8 mouse cellular contexts compared by ENCODE assay signal in the genomic region with DNA sequence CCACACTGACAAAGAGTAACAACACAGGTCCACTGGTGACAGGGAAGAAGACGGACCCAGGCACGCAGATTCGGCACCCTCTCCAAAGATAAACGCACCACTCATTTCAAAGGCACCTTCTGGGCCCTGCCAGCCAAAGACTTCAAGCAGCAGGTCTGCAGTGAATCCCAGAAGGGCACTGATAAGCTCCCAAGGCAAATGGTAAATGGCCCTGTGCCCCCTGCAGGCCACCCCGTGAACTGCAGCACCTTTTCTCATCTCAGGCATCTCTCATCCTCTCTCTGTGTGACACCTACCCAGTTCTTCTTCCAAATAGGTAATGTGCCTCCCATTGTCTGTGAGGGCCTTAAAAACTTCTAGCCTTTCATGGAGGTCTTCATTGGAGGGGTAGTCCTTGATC. TPM values are rescaled to one million over a fixed set of nuclear protein-coding genes. Genes with fewer than 3 reads are reported as not detected.
A peak's percentile ranks its signal among the peaks of the same experiment; 100 is the strongest.
DNase-seq lines count a peak whose midpoint lies in the region; ATAC-seq and TF ChIP-seq lines count a peak whose summit lies in the region.

No protein-coding gene starts in this region.

- 49% methylated on average over 5 of the region's 5 CpGs for WGBS in forebrain, embryonic 14.5 days
- WGBS in forebrain, embryonic 15.5 days: 57% methylated on average over 5 of the region's 5 CpGs

- no peak overlapping the region for H3K4me3 ChIP-seq in forebrain, embryonic 14.5 days (ENCODE audit: low read depth, low read length)
- H3K4me3 ChIP-seq in forebrain, embryonic 15.5 days: no peak overlapping the region
- H3K4me3 ChIP-seq in embryonic fibroblast, embryonic 13.5 days (ENCODE audit: insufficient read depth, low read length): no peak overlapping the region

- TF ChIP-seq CTCF in embryonic fibroblast, embryonic 13.5 days (IDR thresholded peaks at IDR 0.05; ENCODE audit: borderline replicate concordance, insufficient read depth, low read length): peak; percentile 81; the same call in 1 of the 2 replicates

- no peak overlapping the region for H3K27ac ChIP-seq in forebrain, embryonic 14.5 days (ENCODE audit: low read depth, low read length)
- H3K27ac ChIP-seq in forebrain, embryonic 15.5 days (replicated peaks): no peak overlapping the region
- no peak overlapping the region for H3K27ac ChIP-seq in embryonic fibroblast, embryonic 13.5 days (ENCODE audit: insufficient read depth, low read length)

- peaks cover 11% of the 10 kb centered on the region; the same call in 1 of the 2 replicates for H3K4me1 ChIP-seq in forebrain, embryonic 14.5 days (ENCODE audit: control insufficient read depth, insufficient read depth, low read length)
- peaks cover 18% of the 10 kb centered on the region for H3K4me1 ChIP-seq in forebrain, embryonic 15.5 days
- peaks cover 1% of the 10 kb centered on the region for H3K4me1 ChIP-seq in embryonic fibroblast, embryonic 13.5 days (ENCODE audit: control insufficient read depth, insufficient read depth, low read length)

- peaks cover 66% of the 10 kb centered on the region for H3K36me3 ChIP-seq in forebrain, embryonic 14.5 days (ENCODE audit: control insufficient read depth, insufficient read depth, low read length)
- peaks cover 66% of the 10 kb centered on the region for H3K36me3 ChIP-seq in forebrain, embryonic 15.5 days

- H3K9me3 ChIP-seq in forebrain, embryonic 14.5 days (replicated peaks; ENCODE audit: control insufficient read depth, low read length): no peaks in the 10 kb centered on the region
- H3K9me3 ChIP-seq in forebrain, embryonic 15.5 days: no peaks in the 10 kb centered on the region

- TF ChIP-seq POLR2A in embryonic fibroblast, embryonic 13.5 days (IDR thresholded peaks at IDR 0.05; ENCODE audit: low read depth, low read length): no peak

- no peak for ATAC-seq in forebrain, embryonic 14.5 days
- no peak for ATAC-seq in forebrain, embryonic 15.5 days (replicated peaks)

- peak; percentile 67 for DNase-seq in forebrain, embryonic 14.5 days (ENCODE audit: low spot score)
- peak; percentile 67 for DNase-seq in CD4-positive helper T cell, adult 2 months (ENCODE audit: low read depth, low spot score)
- DNase-seq in adrenal gland, postnatal 4 days (ENCODE audit: low spot score in 2 of 2): peak; percentile 50 to 65
- DNase-seq in kidney, postnatal 25 days: peak; percentile 74 to 86
- DNase-seq in lung, adult 18-20 months: peak; percentile 72 to 78
- peak; percentile 64 for DNase-seq in right cerebral cortex, postnatal 4 days

- H3K4me2 ChIP-seq in forebrain, embryonic 14.5 days (ENCODE audit: low read length): no peak overlapping the region
- no peak overlapping the region for H3K4me2 ChIP-seq in forebrain, embryonic 15.5 days (replicated peaks)

- no peak overlapping the region; the same call in 1 of the 2 replicates for H3K9ac ChIP-seq in forebrain, embryonic 14.5 days (ENCODE audit: low read length)
- H3K9ac ChIP-seq in forebrain, embryonic 15.5 days (replicated peaks): no peak overlapping the region

- H3K27me3 ChIP-seq in forebrain, embryonic 14.5 days (replicated peaks; ENCODE audit: control insufficient read depth, insufficient read depth, low read length): no peaks in the 10 kb centered on the region
- H3K27me3 ChIP-seq in forebrain, embryonic 15.5 days: no peaks in the 10 kb centered on the region

RNA-seq across cellular contexts. Expression of a gene that starts 3.8 kb away (rescaled TPM):
- 59.8 and 66.4 TPM in 2 replicates for polyA plus RNA-seq in forebrain, embryonic 14.5 days (2014; fragmentation: Nextera tagmentation; extraction: Ambion mirVana)
- 68.7 and 75.6 TPM in 2 replicates for polyA plus RNA-seq in forebrain, embryonic 15.5 days (2015; fragmentation: Nextera tagmentation; extraction: Ambion mirVana)
- total RNA-seq in adrenal gland, postnatal 4 days (2021): 100 to 1,000 TPM; 110 to 119 TPM
- 75.0 and 83.8 TPM in 2 replicates for polyA plus RNA-seq in embryonic fibroblast, embryonic 13.5 days (2011; ENCODE audit: insufficient read length, low read depth, missing spikeins)

RNA-seq across cellular contexts. Expression of a gene that starts 3.8 kb away (rescaled TPM):
- polyA plus RNA-seq in forebrain, embryonic 14.5 days (2014; fragmentation: Nextera tagmentation; extraction: Ambion mirVana): 10.0 and 12.3 TPM in 2 replicates
- polyA plus RNA-seq in forebrain, embryonic 15.5 days (2015; fragmentation: Nextera tagmentation; extraction: Ambion mirVana): 12.5 and 12.7 TPM in 2 replicates
- total RNA-seq in adrenal gland, postnatal 4 days (2021): 10 to 100 TPM; 13.3 to 13.8 TPM
- polyA plus RNA-seq in embryonic fibroblast, embryonic 13.5 days (2011; ENCODE audit: insufficient read length, low read depth, missing spikeins): 8.7 and 11.1 TPM in 2 replicates

RNA-seq across cellular contexts. Expression of a gene that starts 21.5 kb away (rescaled TPM):
- polyA plus RNA-seq in forebrain, embryonic 14.5 days (2014; fragmentation: Nextera tagmentation; extraction: Ambion mirVana): 22.4 and 31.3 TPM in 2 replicates
- 26.7 and 27.6 TPM in 2 replicates for polyA plus RNA-seq in forebrain, embryonic 15.5 days (2015; fragmentation: Nextera tagmentation; extraction: Ambion mirVana)
- 10 to 100 TPM; 62.2 to 64.2 TPM for total RNA-seq in adrenal gland, postnatal 4 days (2021)
- polyA plus RNA-seq in embryonic fibroblast, embryonic 13.5 days (2011; ENCODE audit: insufficient read length, low read depth, missing spikeins): 24.2 and 25.9 TPM in 2 replicates

RNA-seq across cellular contexts. Expression of a gene that starts 29.6 kb away (rescaled TPM):
- not detected in 2 replicates for polyA plus RNA-seq in forebrain, embryonic 14.5 days (2014; fragmentation: Nextera tagmentation; extraction: Ambion mirVana)
- polyA plus RNA-seq in forebrain, embryonic 15.5 days (2015; fragmentation: Nextera tagmentation; extraction: Ambion mirVana): not detected in 2 replicates
- total RNA-seq in adrenal gland, postnatal 4 days (2021): not detected
- not detected in 2 replicates for polyA plus RNA-seq in embryonic fibroblast, embryonic 13.5 days (2011; ENCODE audit: insufficient read length, low read depth, missing spikeins)

RNA-seq across cellular contexts. Expression of a gene that starts 40.8 kb away (rescaled TPM):
- 14.9 and 19.7 TPM in 2 replicates for polyA plus RNA-seq in forebrain, embryonic 14.5 days (2014; fragmentation: Nextera tagmentation; extraction: Ambion mirVana)
- polyA plus RNA-seq in forebrain, embryonic 15.5 days (2015; fragmentation: Nextera tagmentation; extraction: Ambion mirVana): 19.1 and 20.9 TPM in 2 replicates
- 10 to 100 TPM; 47.5 to 48.9 TPM for total RNA-seq in adrenal gland, postnatal 4 days (2021)
- 21.6 and 22.2 TPM in 2 replicates for polyA plus RNA-seq in embryonic fibroblast, embryonic 13.5 days (2011; ENCODE audit: insufficient read length, low read depth, missing spikeins)
